Mouse (Mus musculus): Measurements from ENCODE around the gene Olfr461. TPM values are rescaled to one million over a fixed set of nuclear protein-coding genes. Genes with fewer than 3 reads are reported as not detected.

The Olfr461 gene
- polyA plus RNA-seq (2017; shearing (Covaris generic)): not detected

DNA sequence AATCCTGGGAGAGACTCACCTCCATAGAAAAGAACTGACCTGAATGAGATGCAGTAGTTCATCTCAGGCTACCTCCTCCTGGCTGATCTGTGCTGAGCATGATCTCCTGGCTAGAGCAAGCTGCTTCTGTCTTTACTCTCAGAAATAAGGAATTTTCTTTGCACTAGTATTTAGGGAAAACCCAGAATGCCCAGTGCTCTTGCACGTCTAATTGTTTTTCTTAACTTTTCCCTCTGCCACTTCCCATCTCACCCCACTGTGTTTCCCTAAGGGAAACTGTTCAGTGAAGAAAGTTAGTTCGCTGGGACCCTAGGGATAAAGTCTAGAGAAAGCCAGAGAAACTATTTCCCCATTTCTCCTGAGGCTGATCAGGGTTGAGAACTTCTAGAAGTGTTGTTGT is at the start of gene Olfr461:
Gene Olfr461, minus strand, starts transcription at position 101 of the 400 bp plus-strand sequence.

DNA sequence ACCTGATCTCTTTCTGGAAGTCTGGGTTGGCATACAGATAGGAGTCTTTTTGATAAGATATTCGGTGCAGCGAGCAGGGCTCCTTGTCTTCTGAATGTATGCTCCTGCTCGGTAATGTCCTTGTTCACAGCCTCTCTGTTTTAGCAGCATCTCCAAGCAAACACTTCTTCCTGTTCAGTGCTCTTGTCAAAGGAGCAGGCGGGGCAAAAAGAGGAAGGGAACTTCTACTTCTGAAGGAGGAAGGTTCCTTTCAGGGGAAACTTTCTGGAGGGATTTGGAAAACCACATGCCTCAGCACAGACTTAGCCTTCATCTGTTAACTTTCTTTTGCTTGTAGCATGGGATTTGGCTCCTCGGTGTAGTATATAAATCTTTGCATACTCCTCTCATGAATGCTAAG is 30.8 kb upstream of the Olfr461 start, which contains the start of gene Clec5a:
Gene Clec5a, minus strand, starts transcription at position 177 of the 400 bp plus-strand sequence.

DNA sequence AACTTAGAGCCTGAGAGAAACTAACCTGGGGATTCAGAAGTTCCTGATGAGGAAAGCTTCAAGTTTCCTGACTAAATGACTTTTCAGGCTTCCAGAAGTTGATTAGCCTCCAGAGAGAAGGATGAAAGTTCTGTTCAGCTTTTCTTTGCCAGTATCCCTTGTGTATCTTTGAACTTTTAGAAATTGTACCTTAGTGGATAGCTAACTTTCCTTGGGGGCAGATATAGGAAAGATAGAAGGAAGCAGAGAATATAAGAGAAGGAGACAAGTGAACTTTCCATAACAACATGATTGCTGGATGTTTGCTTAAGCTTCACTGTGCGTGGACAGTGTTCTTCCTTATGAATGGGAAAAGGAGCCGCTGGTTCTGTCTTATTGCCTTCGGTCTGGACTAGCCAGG is 14.3 kb upstream of the Olfr461 start, which contains the start of gene Olfr460:
Gene Olfr460, plus strand, starts transcription at position 301 of the 400 bp plus-strand sequence.

DNA sequence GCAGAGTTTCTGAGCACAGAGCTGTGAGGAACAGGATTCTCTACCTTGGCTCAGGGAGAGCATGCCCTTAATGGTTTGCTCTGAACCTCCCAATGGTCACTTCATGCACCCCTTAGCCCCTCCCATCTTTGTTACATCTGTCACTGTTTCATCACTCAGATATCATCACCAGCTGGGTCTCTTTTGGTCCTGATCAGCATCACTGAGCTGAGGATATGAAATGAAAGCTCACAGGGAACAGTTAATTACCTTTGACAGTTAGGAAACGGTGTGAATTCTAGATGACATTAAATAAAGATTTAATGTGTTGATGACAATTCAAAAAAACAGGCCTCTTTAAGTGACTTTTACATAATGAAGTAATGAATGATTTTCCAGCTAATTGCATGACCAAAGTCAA is 35.4 kb downstream of the Olfr461 start, which contains the start of gene Prss37:
Gene Prss37, minus strand, starts transcription at position 101 of the 400 bp plus-strand sequence.

DNA sequence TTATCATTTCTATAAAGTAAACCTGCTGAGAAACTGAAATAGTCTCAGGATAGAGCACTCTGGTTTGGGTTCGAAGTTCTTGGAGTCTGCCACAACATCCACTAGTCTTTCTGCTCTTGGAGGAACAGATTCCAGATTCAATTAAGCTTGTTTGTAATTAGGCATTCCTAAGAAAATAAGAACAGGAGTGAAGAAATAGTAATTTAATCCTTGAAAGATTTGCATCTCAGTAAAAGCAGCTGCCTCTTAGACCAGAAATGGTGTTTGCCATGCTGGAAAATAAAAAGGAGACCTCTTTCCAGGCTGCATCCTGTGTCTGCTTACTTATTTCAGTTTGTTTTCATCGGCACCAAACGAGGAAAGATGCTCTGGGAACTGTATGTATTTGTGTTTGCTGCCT is 61.6 kb downstream of the Olfr461 start, which contains the start of gene Tas2r108:
Gene Tas2r108, plus strand, starts transcription at position 301 of the 400 bp plus-strand sequence.

Other genes starting within 250 kb of the Olfr461 start
- 47.5 TPM for gene Agk, start 229.9 kb downstream of the Olfr461 start, polyA plus RNA-seq (2017; shearing (Covaris generic))
- 32.2 TPM for gene E330009J07Rik, start 118.9 kb downstream of the Olfr461 start, polyA plus RNA-seq (2017; shearing (Covaris generic))
- not detected for gene Wee2, start 116.0 kb downstream of the Olfr461 start, polyA plus RNA-seq (2017; shearing (Covaris generic))
- 67.7 TPM for gene Ssbp1, start 83.7 kb downstream of the Olfr461 start, polyA plus RNA-seq (2017; shearing (Covaris generic))
- gene Tas2r137, start 63.8 kb downstream of the Olfr461 start, polyA plus RNA-seq (2017; shearing (Covaris generic)): not detected
- not detected for gene Tas2r108, start 61.5 kb downstream of the Olfr461 start, polyA plus RNA-seq (2017; shearing (Covaris generic))
- gene Prss37, start 35.5 kb downstream of the Olfr461 start, polyA plus RNA-seq (2017; shearing (Covaris generic)): not detected
- gene Olfr460, start 14.4 kb upstream of the Olfr461 start, polyA plus RNA-seq (2017; shearing (Covaris generic)): not detected
- not detected for gene Clec5a, start 30.8 kb upstream of the Olfr461 start, polyA plus RNA-seq (2017; shearing (Covaris generic))
- not detected for gene Tas2r138, start 58.3 kb upstream of the Olfr461 start, polyA plus RNA-seq (2017; shearing (Covaris generic))
- gene Mgam, start 73.8 kb upstream of the Olfr461 start, polyA plus RNA-seq (2017; shearing (Covaris generic)): 0.15 TPM